Mouse (Mus musculus) kidney, adult 18-20 months (tissue): ENCODE measurements around the gene Sat2.
A peak's percentile ranks its signal among the peaks of the same experiment; 100 is the strongest.

Experiments
- DNase-seq: peaks from one replicate; pipeline ENCODE4 v3.0.0; 2021

Gene Sat2

GRCm38 (mm10) chr11:69621571-69622268 lies at the start of gene Sat2:
Sat2 (plus strand) TSS chr11:69622024.
- DNase-seq: peak; percentile 73

DNA sequence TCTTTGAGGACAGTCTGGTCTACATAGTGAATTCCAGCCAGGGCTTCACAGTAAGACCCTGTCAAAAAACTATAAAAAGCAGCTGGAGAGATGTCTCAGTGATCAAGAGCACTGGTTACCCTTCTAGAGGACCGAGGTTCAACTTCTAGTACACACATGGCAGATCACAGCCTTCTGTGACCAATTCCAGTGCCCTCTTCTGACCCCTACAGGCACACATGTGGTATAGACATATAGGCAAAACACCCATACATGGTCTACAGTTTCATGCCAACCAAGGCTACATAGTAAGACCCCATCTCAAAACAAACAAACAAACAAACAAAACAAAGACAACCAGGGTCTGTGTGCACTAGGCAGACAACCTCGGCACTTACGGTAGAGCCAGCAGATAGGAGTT lies 46.6 kb upstream of the Sat2 start:
- DNase-seq: no peak

- no peak for DNase-seq
Measured at GRCm38 (mm10) chr11:69576307-69576706, 45.5 kb upstream of the Sat2 start.

- DNase-seq: no peak
Measured at GRCm38 (mm10) chr11:69578301-69578700, 43.5 kb upstream of the Sat2 start.

DNA sequence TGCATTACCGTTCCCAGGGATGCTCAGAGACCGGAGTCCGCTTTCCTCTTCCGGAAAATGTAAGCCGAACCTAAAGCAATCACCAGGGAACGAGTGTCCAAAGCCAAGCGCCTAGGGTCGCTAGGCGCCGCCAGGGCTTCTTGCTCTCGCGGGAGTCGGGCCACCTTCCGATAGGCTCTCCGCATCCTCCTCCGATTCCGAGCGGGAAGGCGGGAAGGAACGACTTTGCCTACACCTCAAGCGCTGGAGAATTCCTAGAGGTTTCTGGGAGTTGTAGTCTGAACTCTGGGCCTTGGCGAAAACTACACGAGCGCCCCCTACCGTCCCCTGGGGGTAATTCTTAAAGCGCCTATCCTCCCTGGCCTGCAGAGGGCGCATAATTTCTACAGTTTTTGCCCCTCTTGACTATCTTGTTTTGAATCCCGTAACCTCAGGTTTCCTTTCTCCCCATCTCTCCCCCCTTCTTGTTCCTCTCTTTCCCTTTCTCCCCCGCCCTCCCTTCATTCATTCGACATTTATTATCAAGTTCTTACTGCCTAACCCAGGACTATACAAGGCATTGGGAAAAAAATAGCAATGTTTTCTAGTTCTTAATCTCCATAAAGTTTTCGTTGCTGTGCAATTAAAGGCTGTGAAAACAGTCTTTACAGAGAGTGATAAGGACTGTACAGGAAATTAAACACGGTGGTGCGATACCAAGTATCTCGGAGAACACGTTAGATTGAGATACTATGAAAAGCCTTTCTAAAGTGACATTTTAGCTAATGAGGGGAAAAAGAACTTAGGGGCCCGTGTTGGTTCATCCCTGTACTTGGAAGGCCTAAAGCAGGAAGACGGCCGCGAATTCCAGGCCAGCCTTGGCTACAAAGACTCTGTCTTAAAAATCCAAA lies 42.5 kb upstream of the Sat2 start:
- DNase-seq: peak; percentile 99

DNA sequence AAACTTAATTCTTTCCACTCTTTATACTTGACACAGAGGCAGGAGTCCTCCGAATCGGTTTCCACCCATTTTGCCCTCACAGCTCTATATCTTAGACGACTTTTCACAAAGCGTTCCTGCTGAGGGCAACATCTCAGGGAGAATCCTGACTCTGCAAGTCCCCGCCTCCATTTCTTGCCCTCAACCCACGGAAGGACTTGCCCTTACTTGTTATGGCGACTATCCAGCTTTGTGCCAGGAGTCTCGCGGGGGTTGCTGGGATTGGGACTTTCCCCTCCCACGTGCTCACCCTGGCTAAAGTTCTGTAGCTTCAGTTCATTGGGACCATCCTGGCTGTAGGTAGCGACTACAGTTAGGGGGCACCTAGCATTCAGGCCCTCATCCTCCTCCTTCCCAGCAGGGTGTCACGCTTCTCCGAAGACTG lies 41.7 kb upstream of the Sat2 start, which contains the start of the genes Wrap53 and Trp53:
Gene Wrap53, minus strand, starts transcription at position 165 of the 424 bp plus-strand sequence.
Gene Trp53, plus strand, starts transcription at position 269 of the 424 bp plus-strand sequence.
- peak; percentile 94 for DNase-seq

- no peak for DNase-seq
Measured at GRCm38 (mm10) chr11:69580572-69581146, 41.2 kb upstream of the Sat2 start.

GRCm38 (mm10) chr11:69581147-69581688 lies 40.6 kb upstream of the Sat2 start:
- peak; percentile 92 for DNase-seq

DNA sequence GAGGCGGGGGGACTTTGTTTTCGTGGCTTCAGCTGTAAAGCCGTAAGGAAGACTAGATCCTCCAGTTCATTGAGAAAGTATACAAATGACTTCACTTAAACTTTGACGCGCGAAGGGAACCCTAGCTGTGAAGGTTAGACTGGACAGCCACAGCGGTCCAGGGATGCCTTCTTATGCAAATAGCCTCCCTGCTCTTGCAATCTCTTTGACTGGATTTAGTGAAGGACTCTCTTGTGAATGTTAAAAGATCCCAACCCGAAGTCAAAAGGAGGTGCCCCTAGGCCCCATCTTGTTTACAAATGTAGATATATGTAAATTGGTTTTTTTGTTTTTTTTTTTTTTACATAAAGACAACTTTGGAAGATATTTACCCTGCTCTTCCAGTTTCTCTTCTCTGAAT lies 40.0 kb upstream of the Sat2 start:
- DNase-seq: no peak

- no peak for DNase-seq
Measured at GRCm38 (mm10) chr11:69582230-69582805, 39.5 kb upstream of the Sat2 start.

- no peak for DNase-seq
Measured at GRCm38 (mm10) chr11:69584008-69584407, 37.8 kb upstream of the Sat2 start.

- DNase-seq: no peak
Measured at GRCm38 (mm10) chr11:69584937-69585336, 36.9 kb upstream of the Sat2 start.

DNA sequence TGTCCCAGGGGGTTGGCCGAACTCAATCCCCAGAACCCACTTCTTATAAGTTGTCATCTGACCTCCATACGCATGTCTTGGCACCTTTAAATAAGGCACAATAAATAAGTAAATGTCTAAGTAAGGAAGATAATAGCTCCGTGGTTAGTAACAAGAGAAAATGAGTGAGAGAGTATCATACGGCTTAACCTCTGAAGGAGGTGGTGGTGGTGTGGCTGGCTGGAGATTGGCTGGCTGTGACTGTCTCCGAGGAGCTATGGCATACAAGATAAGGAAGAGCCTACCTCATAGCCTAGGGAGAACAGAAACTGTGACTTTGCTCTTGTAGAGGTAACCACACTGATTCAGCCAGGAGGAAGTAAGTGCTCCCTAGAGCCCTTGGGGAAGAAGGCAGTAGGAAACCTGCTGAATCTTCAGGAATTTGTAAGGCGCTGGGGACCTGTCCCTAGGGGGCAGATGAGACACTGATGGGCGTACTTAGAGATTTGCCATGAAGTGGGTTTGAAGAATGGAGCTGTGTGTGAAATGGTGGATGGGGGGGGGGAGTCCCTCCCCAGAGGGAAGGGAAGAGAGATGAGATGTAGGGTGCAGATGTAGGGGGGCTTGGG lies 36.0 kb upstream of the Sat2 start:
- no peak for DNase-seq

DNA sequence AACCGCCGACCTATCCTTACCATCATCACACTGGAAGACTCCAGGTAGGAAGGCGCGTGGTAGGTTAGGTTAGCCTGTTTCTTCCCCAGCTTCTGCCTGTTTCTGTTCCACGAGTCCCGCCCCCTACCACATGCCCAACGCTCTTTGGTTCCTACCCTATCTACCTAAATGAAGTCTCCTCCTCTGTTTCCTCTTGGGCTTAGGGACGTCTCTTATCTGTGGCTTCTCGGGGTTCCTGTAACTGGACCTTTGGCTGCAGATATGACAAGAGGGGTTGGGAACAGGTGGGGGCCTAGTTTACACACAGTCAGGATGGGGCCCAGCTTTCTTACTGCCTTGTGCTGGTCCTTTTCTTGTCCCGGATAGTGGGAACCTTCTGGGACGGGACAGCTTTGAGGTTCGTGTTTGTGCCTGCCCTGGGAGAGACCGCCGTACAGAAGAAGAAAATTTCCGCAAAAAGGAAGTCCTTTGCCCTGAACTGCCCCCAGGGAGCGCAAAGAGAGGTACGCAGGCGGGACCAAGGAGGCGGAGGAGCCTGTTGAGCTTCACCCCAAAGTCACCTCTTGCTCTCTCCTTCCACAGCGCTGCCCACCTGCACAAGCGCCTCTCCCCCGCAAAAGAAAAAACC lies 32.5 kb upstream of the Sat2 start:
- no peak for DNase-seq

DNA sequence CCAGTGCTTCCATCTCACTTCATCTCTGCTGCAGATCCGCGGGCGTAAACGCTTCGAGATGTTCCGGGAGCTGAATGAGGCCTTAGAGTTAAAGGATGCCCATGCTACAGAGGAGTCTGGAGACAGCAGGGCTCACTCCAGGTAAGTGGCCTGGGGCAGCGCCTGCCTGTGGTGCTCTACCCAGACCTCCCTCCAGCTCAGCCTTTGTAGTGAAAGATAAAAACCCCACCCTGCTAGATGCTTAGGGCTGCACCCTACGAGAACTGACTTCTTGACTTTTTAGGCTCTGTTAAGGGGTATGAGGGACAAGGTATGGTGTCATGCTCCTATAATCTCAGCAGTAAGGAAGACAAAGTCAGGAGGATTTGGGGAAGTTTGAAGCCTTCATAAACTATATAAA lies 31.2 kb upstream of the Sat2 start:
- DNase-seq: no peak

GRCm38 (mm10) chr11:69591424-69591823 lies 30.4 kb upstream of the Sat2 start:
- DNase-seq: no peak

DNA sequence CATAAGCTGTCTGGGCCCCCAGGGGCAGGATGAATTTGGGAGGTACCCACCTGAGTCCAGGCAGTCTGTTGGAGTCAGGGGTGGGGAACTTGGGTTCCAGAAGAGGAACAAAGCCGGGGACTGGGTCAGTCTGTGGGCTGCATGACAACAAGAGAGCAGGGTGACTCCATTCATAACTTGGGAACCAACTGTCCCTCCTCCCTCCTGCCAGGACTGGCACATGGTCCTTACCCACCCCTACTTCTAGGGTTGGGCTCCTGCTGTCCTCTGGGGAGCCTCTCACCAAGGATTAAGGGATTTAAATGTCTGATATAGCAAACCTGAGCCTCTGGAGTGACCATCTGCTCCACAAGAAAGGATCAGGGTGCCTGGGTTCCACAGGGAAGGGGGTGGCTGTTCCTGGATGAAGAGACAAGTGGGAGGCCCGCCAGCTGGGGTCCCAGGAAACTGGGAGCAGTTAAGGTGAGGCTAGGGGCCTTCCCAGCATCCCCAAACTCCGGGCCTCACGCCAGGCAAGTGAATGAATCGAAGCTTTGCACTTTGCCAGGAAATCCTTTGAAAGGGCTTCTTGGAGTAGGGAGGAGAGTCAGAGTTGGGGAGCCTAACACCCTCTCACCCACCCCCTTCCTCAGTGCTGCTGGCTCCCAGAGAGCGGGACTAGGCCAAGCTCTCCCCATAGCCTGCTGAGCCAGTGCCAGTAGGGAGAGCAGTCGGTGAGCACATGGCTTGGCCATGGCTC lies 29.8 kb upstream of the Sat2 start:
- no peak for DNase-seq

GRCm38 (mm10) chr11:69592799-69593198 lies 29.0 kb upstream of the Sat2 start:
- DNase-seq: no peak

GRCm38 (mm10) chr11:69594853-69595252 lies 27.0 kb upstream of the Sat2 start:
- no peak for DNase-seq

DNA sequence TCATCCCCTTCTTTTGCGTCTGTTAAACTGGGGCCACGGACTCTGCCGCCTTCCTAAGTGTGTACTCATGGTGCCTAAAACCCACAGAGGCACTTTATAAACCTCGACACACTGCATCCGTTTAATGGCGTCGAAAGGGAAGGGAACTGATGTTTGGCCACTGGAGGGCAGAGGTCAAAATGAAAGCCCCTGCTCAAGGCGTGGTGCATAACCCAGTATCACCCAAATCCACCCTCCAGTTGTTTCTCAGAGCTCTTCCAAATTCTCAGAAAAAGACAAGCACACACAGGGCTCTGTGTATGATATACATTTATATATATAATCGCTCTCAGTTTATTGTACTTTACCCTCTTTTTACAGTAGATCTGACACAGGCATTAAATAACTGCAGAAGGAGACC lies 22.4 kb upstream of the Sat2 start:
- DNase-seq: no peak

DNA sequence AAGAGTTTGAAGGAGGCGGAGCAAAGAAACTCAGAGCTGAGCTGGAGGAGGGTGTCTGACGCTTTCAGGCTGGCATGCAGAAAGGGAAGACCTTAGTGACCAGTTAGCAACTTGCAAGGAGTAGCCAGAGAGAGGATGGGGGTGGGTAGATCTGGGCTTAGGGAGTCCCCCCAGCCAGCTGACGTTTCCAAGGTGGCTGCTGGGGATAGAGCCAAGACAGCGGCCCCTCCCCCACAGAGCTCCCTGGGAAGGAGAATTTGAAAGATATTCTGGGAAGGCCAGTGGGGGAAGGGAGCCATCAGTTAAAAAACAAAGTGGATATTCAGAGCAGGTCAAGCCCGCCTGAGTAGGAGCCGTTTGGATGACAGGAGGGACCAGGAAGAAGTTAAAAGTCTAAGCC lies 21.7 kb upstream of the Sat2 start:
- DNase-seq: peak; percentile 32
